Mouse (Mus musculus) midbrain, embryonic 11.5 days (tissue): Measurements from ENCODE around the gene Obp2a. TPM values are rescaled to one million over a fixed set of nuclear protein-coding genes. Genes with fewer than 3 reads are reported as not detected.
"Not testable (repeated sequence)": the region's sequence is repeated elsewhere in the genome, so short reads cannot be mapped to it uniquely, and the experiment has no call there.

ENCODE experiments used
- ATAC-seq: fragments of 200-750 bp; cut with Nextera tagmentation; 2 replicates; pipeline ENCODE4 v1.8.0; 2017; ENCODE audit warnings: moderate TSS enrichment, moderate library complexity; ENCODE audit not compliant: low FRiP score
- DNase-seq: peaks from one replicate; pipeline ENCODE4 v3.0.0; 2015; ENCODE audit warnings: low spot score; ENCODE audit errors: missing footprints
- H3K27ac ChIP-seq: fragments of 300-500 bp; sonication (generic); 2 replicates; pipeline ENCODE4 v1.5.1; 2014; ENCODE audit warnings: low read depth, low read length
- H3K27me3 ChIP-seq: fragments of 300-500 bp; sonication (generic); 2 replicates; pipeline ENCODE4 v1.6.1; 2014; ENCODE audit warnings: mild to moderate bottlenecking, low read length, moderate library complexity, mixed read lengths; ENCODE audit not compliant: control insufficient read depth, insufficient read depth
- H3K36me3 ChIP-seq: fragments of 300-500 bp; sonication (generic); 2 replicates; pipeline ENCODE4 v1.6.1; 2014; ENCODE audit warnings: mild to moderate bottlenecking, low read length, moderate library complexity, mixed read lengths; ENCODE audit not compliant: control insufficient read depth, insufficient read depth
- H3K4me1 ChIP-seq: fragments of 300-500 bp; sonication (generic); 2 replicates; pipeline ENCODE4 v1.6.1; 2014; ENCODE audit warnings: low read length; ENCODE audit not compliant: control insufficient read depth, insufficient read depth
- H3K4me2 ChIP-seq: fragments of 300-500 bp; sonication (generic); 2 replicates; pipeline ENCODE4 v1.6.1; 2014; ENCODE audit warnings: mild to moderate bottlenecking, moderate library complexity
- H3K4me3 ChIP-seq: fragments of 300-500 bp; sonication (generic); 2 replicates; pipeline ENCODE4 v1.5.1; 2014; ENCODE audit warnings: low read depth, low read length
- H3K9ac ChIP-seq: fragments of 300-500 bp; sonication (generic); 2 replicates; pipeline ENCODE4 v1.6.1; 2014; ENCODE audit warnings: low read length
- H3K9me3 ChIP-seq: fragments of 300-500 bp; sonication (generic); 2 replicates; pipeline ENCODE4 v1.6.1; 2016; ENCODE audit warnings: low read length; ENCODE audit not compliant: control insufficient read depth
- WGBS: fragments of 180-500 bp; shearing (Covaris S2); extraction: QIAGEN DNeasy Blood & Tissue Kit; methylation state at CpG from one replicate; pipeline ENCODE4 v1.1.7; 2014; 5-methylcytosine and 5-hydroxymethylcytosine counted together
- polyA plus RNA-seq: library from polyadenylated mRNA; unstranded; fragments of >200 nt; fragmentation: Nextera tagmentation; extraction: Ambion mirVana; gene quantifications from 2 replicates; pipeline ENCODE4 v1.2.1, GENCODE M21; 2014

Gene Obp2a
- polyA plus RNA-seq, 1 experiment from 2014 or later: not detected

DNA sequence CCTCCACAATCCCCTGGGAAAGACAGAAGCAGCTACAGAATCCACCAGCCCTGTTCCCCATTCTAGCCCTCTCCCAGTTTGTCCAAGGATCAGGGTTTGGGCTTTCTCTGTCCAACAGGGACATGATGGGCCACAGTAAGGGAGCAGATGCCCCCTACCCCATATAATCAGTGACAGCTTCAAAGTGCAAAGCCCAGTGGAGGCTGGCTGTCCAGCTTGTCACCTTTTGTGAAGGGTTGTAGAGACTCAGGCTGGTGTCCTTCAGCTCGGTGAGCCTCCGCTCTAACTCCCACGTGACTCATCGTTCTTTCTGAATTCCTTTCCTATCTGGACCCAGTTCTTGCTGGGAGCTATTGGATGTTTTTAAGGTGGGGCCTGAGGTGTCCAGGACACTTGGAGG is 3.9 kb downstream of the Obp2a start:
- Histone ChIP-seq H3K36me3 (no peaks in the 10 kb centered on the region), H3K4me3 (no peak overlapping the region), H3K4me1 (no peaks in the 10 kb centered on the region), H3K4me2 (no peak overlapping the region), H3K9me3 (no peaks in the 10 kb centered on the region), H3K27me3 (no peaks in the 10 kb centered on the region), H3K9ac (no peak overlapping the region), H3K27ac (no peak overlapping the region)
- 83% methylated on average over 4 of the region's 4 CpGs for WGBS
- ATAC-seq: no peak
- no peak for DNase-seq

DNA sequence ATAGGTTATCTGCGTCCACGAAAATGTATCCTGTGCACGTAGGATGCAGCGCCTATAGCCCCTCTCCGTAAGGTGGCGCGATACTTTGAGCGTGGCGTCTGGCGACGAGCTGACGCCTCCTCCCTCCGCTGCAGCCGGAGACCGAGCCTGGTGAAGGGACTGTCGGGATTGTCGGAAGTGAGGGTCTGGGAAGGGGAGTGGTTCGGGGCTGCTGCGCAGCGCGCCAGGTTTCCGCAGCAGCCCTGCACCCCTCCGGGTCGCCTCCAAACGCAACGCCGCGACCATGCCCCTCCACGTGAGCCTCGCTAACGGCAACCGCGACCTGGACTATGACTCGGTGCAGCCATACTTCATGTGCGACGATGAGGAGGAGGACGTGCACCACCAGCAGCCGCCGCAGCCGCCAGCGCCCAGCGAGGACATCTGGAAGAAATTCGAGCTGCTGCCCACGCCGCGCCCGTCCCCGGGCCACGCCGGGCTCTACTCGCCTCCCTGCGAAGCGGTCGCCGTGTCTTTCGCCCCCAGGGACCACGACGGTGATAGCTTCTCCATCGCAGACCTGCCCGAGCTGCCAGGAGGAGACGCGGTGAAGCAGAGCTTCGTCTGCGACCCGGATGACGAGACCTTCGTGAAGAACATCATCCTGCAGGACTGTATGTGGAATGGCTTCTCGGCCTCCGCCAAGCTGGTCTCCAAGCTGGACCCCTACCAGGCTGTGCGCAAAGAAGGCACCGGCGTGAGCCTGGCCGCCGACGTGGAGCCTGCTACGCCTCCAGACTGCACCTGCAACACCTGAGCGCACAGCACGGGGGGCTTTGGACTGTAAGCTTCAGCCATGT is 7.0 kb downstream of the Obp2a start, which contains the start of gene Bmyc:
Bmyc (plus strand) TSS at position 97 of the 839 bp plus-strand sequence.
- Histone ChIP-seq H3K27me3 (no peaks in the 10 kb centered on the region), H3K4me3 (peak within 1 kb of the TSS; percentile 72), H3K9ac (peak within 1 kb of the TSS; percentile 79), H3K27ac (peak within 1 kb of the TSS; percentile 9; the same call in 1 of the 2 replicates), H3K9me3 (no peaks in the 10 kb centered on the region), H3K4me1 (no peaks in the 10 kb centered on the region), H3K36me3 (no peaks in the 10 kb centered on the region), H3K4me2 (peak within 1 kb of the TSS; percentile 94)
- DNase-seq (peak; percentile 97), ATAC-seq (peak; percentile 94)
- WGBS: under 1% methylated on average over 78 of the region's 78 CpGs

DNA sequence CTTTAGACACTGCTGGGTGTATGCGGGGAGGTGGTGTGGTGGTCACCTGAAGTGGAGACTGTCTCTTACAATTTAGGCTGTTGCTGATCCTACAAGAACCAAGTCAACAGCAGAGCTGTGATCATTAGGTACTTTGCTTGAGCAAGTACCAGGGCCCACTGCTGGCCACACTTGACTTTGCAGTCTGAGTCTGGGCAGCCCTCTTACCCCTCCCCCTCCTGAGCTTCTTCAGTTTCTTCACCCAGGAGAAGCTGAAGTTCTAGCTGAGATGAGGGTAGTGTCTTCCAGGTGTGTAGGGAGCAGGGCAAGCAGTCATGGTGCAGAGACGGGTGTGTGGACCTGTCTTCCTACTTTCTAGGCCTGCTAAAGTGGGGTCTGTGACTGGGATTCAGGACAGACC is 8.3 kb downstream of the Obp2a start:
- whole genome bisulfite sequencing: 86% methylated on average over 2 of the region's 2 CpGs

DNA sequence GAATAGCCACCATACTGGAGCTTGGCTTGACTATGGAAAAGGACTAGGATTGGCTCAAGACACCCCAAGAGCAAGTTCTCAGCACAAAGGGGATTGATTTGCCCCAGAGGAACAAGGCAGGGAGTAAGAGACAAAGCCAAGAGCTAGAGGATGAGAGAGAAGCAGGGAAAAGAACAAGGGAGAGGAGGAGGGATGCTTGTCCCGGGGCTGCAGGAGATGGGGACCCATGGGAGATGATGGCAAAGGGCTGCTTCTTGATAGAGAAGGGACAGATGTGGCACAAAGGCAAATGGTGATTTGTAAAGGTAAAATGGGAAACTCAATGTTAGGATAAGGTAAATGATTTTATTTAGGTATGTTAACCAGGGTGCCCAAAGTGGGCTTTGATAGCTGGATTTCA is 9.2 kb downstream of the Obp2a start:
- not testable (repeated sequence) for DNase-seq, H3K27ac ChIP-seq, H3K4me2 ChIP-seq, H3K4me3 ChIP-seq, H3K36me3 ChIP-seq, H3K27me3 ChIP-seq, H3K9me3 ChIP-seq, ATAC-seq, H3K4me1 ChIP-seq, H3K9ac ChIP-seq
- WGBS: 100% methylated on average over 1 of the region's 1 CpGs

More for the DNA sequence above, 8.3 kb downstream of the Obp2a start:
- Histone ChIP-seq H3K4me3 (no peak overlapping the region), H3K9ac (no peak overlapping the region), H3K4me1 (no peaks in the 10 kb centered on the region), H3K27ac (no peak overlapping the region), H3K9me3 (no peaks in the 10 kb centered on the region), H3K27me3 (no peaks in the 10 kb centered on the region), H3K36me3 (no peaks in the 10 kb centered on the region), H3K4me2 (no peak overlapping the region)
- ATAC-seq: no peak; the same call in 1 of the 2 replicates
- no peak for DNase-seq

DNA sequence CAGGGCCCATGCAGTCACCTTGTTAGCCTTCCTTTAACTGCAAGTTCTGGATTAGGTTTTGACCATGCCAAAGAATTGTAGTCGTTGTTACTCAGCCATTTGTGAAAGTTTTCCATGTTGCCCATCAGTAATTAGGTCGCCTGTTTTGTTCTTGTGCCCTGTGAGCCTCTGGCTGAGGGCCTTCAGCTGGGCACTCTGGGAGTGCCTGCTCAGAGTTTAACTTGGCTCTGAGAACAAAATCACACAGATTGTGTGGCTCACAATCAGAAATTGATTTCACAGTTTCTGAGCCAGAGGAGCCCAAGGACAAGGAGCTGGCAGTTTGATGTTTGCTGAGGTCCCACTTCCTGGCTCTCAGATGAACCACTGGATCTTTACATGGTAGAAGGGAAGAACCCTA is 9.9 kb downstream of the Obp2a start:
- not testable (repeated sequence) for H3K27me3 ChIP-seq
- WGBS: 82% methylated on average over 2 of the region's 2 CpGs

DNA sequence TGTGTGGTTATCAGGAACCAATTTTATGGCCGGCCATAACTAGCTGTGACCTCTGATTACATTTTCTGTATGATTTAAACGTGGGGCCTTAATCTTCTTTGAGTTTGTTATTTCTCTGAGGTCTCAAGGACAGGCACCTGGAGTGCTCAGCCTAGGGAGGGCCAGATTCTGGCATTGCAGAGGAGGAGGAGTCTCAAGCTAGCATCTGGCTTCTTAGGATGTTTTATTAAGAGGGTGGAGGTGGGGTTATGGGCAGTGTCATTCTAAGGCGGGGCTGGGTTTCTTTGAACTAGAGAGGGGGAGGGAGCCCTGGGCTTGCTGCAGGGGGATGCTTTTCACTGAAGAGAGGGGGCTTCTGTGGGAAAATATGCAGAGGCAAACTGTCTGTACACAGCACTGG is 11.8 kb downstream of the Obp2a start:
- H3K4me3 ChIP-seq, H3K27ac ChIP-seq, H3K9me3 ChIP-seq, H3K9ac ChIP-seq, H3K36me3 ChIP-seq, DNase-seq, H3K27me3 ChIP-seq, ATAC-seq, H3K4me2 ChIP-seq, H3K4me1 ChIP-seq: not testable (repeated sequence)
- 34% methylated on average over 3 of the region's 3 CpGs for WGBS

More for the DNA sequence above, 9.9 kb downstream of the Obp2a start:
- H3K4me1 ChIP-seq, H3K9me3 ChIP-seq, H3K9ac ChIP-seq, H3K36me3 ChIP-seq, H3K4me3 ChIP-seq, ATAC-seq, DNase-seq, H3K4me2 ChIP-seq, H3K27ac ChIP-seq: not testable (repeated sequence)

DNA sequence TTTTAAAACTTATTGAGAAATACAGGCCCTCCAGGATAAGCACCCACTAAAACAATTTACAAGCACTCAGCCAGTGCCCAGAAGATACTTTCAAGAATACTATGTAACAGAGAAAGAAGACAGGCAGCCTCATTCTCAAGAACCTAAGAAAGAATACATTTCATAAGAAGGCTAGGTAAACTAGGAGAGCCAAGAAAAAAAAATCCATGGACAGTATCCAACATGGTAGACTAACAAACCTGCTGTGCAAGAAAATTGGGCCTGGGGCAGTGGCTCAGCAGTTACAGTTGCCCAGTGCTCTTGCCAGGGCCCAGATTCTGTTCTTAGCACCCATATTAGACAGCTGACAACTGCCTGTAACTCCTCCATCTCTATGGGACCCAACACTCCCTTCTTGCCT is 17.4 kb downstream of the Obp2a start:
- Histone ChIP-seq H3K36me3 (no peaks in the 10 kb centered on the region), H3K27ac (no peak overlapping the region), H3K4me1 (no peaks in the 10 kb centered on the region), H3K4me2 (no peak overlapping the region), H3K4me3 (no peak overlapping the region), H3K9me3 (no peaks in the 10 kb centered on the region), H3K9ac (no peak overlapping the region), H3K27me3 (no peaks in the 10 kb centered on the region)
- no peak for ATAC-seq
- DNase-seq: no peak

DNA sequence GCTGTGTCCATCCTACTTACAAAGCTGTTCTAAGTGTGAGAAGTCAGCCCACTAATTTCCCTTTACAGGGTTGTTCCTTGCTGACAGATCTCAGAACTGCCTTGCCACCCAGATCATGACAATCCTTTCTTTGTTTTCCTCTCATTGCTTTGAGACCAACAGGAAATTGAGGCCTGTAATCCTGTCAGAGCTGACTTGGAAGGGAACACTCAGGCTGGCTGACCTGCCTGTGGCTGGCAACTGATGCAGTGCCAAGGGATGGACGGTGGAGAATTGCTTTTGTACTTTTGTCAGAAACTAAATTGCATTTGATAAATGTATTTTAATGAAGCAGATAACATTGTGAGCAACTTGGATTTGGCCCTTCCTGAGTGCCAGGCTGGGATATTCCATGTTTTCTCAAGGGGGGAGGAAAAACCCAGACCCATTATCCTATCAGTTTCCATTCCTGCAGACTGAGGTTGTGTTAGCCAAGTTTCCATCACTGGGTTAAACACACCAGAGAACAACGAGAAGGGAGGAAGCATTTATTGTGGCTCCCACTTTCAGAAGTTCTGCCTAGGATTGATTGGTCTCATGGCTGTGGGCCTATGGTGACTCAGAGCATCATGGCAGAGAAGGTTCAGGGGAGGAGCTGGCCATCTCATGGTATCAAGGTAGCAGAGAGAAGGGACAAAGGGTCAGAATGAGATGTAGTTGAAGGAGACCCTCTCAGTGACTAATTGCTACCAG is 33.5 kb downstream of the Obp2a start:
- H3K4me3 ChIP-seq: no peak overlapping the region
- no peaks in the 10 kb centered on the region for H3K4me1 ChIP-seq
- no peak overlapping the region for H3K4me2 ChIP-seq
- H3K9ac ChIP-seq: no peak overlapping the region
- no peaks in the 10 kb centered on the region for H3K27me3 ChIP-seq
- 66% methylated on average over 2 of the region's 2 CpGs for WGBS
- DNase-seq: no peak
- ATAC-seq: no peak
- no peak overlapping the region for H3K27ac ChIP-seq
- no peaks in the 10 kb centered on the region for H3K9me3 ChIP-seq
- H3K36me3 ChIP-seq: no peaks in the 10 kb centered on the region

DNA sequence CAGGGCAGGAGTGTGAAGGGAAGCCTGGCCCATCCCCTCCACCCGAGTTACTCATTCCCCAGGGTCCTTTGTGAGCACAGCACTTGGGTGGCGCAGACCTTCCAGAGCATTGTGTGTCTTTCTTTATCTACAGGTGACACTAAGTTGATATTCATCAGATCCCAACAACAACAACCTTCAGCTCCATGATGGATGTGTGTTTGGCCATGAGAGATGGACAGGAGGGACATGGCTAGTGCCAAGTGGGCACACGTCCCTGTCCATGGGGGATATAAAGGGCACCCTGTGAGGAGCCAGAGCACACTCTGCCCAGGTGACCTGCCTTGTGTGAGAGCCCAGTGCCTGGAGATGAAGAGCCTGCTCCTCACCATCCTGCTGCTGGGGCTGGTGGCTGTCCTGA is 36.9 kb downstream of the Obp2a start, which contains the start of gene Obp2b:
Obp2b (plus strand) TSS at position 301 of the 400 bp plus-strand sequence.
- not testable (repeated sequence) for H3K27ac ChIP-seq, ATAC-seq, DNase-seq, H3K9me3 ChIP-seq, H3K36me3 ChIP-seq, H3K4me2 ChIP-seq, H3K27me3 ChIP-seq, H3K4me1 ChIP-seq, H3K9ac ChIP-seq, H3K4me3 ChIP-seq
- 90% methylated on average over 3 of the region's 3 CpGs for WGBS
